Mouse (Mus musculus): ENCODE measurements at regions not wholly inside any gene's neighbourhood (a gene's known extent, or its start where the extent isn't known, plus 50 kb on each side); places are given as distances from the start of the nearest gene placed in this dataset.

- WGBS: 91% methylated on average over 1 of the region's 1 CpGs
- Histone ChIP-seq H3K4me3 (no peak overlapping the region), H3K27me3 (ENCODE audit: insufficient read depth, poor library complexity, severe bottlenecking) (no peaks in the 10 kb centered on the region), H3K36me3 (no peaks in the 10 kb centered on the region), H3K9me3 (no peaks in the 10 kb centered on the region), H3K27ac (no peak overlapping the region), H3K4me1 (replicated peaks) (no peaks in the 10 kb centered on the region)
- DNase-seq (ENCODE audit: low spot score): no peak
Measured at GRCm38 (mm10) chr6:94994376-94994775, 122.7 kb upstream of the Kbtbd8 start.

- Histone ChIP-seq H3K9me3 (no peaks in the 10 kb centered on the region), H3K27me3 (ENCODE audit: insufficient read depth, poor library complexity, severe bottlenecking) (no peaks in the 10 kb centered on the region), H3K4me1 (replicated peaks) (peaks cover 6% of the 10 kb centered on the region; the same call in 1 of the 2 replicates), H3K36me3 (no peaks in the 10 kb centered on the region), H3K27ac (no peak overlapping the region), H3K4me3 (no peak overlapping the region)
- 56% methylated on average over 5 of the region's 5 CpGs for WGBS
- no peak for DNase-seq (ENCODE audit: low spot score)
Measured at GRCm38 (mm10) chr6:94987427-94987826, 129.6 kb upstream of the Kbtbd8 start.

- Histone ChIP-seq H3K4me3 (no peak overlapping the region), H3K4me1 (replicated peaks) (peaks cover 6% of the 10 kb centered on the region; the same call in 1 of the 2 replicates), H3K27ac (no peak overlapping the region), H3K27me3 (ENCODE audit: insufficient read depth, poor library complexity, severe bottlenecking) (no peaks in the 10 kb centered on the region), H3K36me3 (no peaks in the 10 kb centered on the region), H3K9me3 (no peaks in the 10 kb centered on the region)
- 29% methylated on average over 4 of the region's 4 CpGs for WGBS
- no peak for DNase-seq (ENCODE audit: low spot score)
Measured at GRCm38 (mm10) chr6:94986346-94986745, 130.7 kb upstream of the Kbtbd8 start.

- Histone ChIP-seq H3K27me3 (ENCODE audit: insufficient read depth, poor library complexity, severe bottlenecking) (no peaks in the 10 kb centered on the region), H3K9me3 (no peaks in the 10 kb centered on the region), H3K4me1 (replicated peaks) (peaks cover 6% of the 10 kb centered on the region; the same call in 1 of the 2 replicates), H3K4me3 (no peak overlapping the region), H3K36me3 (no peaks in the 10 kb centered on the region), H3K27ac (no peak overlapping the region)
- WGBS: 93% methylated on average over 3 of the region's 3 CpGs
- DNase-seq (ENCODE audit: low spot score): no peak
Measured at GRCm38 (mm10) chr6:94984411-94984895, 132.6 kb upstream of the Kbtbd8 start.

- no peaks in the 10 kb centered on the region for H3K9me3 ChIP-seq
- DNase-seq (ENCODE audit: low spot score): no peak
- 64% methylated on average over 5 of the region's 5 CpGs for WGBS
Measured at GRCm38 (mm10) chr6:94968683-94969082, 148.4 kb upstream of the Kbtbd8 start.

GRCm38 (mm10) chr6:94966962-94967361, 150.1 kb upstream of the Kbtbd8 start:
- Histone ChIP-seq H3K4me3 (no peak overlapping the region), H3K27ac (peak overlapping the region; percentile 36), H3K4me1 (replicated peaks) (peaks cover 16% of the 10 kb centered on the region; the same call in 1 of the 2 replicates), H3K36me3 (no peaks in the 10 kb centered on the region), H3K9me3 (no peaks in the 10 kb centered on the region), H3K27me3 (ENCODE audit: insufficient read depth, poor library complexity, severe bottlenecking) (no peaks in the 10 kb centered on the region)
- DNase-seq (ENCODE audit: low spot score): peak; percentile 26
- 18% methylated on average over 3 of the region's 3 CpGs for WGBS

More at GRCm38 (mm10) chr6:94968683-94969082, 148.4 kb upstream of the Kbtbd8 start:
- H3K4me3 ChIP-seq: no peak overlapping the region
- no peaks in the 10 kb centered on the region for H3K27me3 ChIP-seq (ENCODE audit: insufficient read depth, poor library complexity, severe bottlenecking)
- no peaks in the 10 kb centered on the region for H3K36me3 ChIP-seq
- peaks cover 10% of the 10 kb centered on the region; the same call in 1 of the 2 replicates for H3K4me1 ChIP-seq (replicated peaks)
- H3K27ac ChIP-seq: 0 out of 2 replicates have a peak overlapping the region, but pooled peaks have one; percentile 5

GRCm38 (mm10) chr6:94963204-94963603, 153.8 kb upstream of the Kbtbd8 start:
- no peak for DNase-seq (ENCODE audit: low spot score)
- Histone ChIP-seq H3K9me3 (no peaks in the 10 kb centered on the region), H3K4me3 (no peak overlapping the region), H3K27me3 (ENCODE audit: insufficient read depth, poor library complexity, severe bottlenecking) (no peaks in the 10 kb centered on the region), H3K36me3 (no peaks in the 10 kb centered on the region), H3K27ac (no peak overlapping the region), H3K4me1 (replicated peaks) (peaks cover 12% of the 10 kb centered on the region; the same call in 1 of the 2 replicates)
- 82% methylated on average over 4 of the region's 4 CpGs for WGBS

GRCm38 (mm10) chr6:94962411-94963087, 154.5 kb upstream of the Kbtbd8 start:
- WGBS: 70% methylated on average over 7 of the region's 7 CpGs

GRCm38 (mm10) chr6:94961821-94962220, 155.2 kb upstream of the Kbtbd8 start:
- WGBS: 83% methylated on average over 1 of the region's 1 CpGs
- DNase-seq (ENCODE audit: low spot score): no peak
- H3K27ac ChIP-seq: no peak overlapping the region
- H3K27me3 ChIP-seq (ENCODE audit: insufficient read depth, poor library complexity, severe bottlenecking): no peaks in the 10 kb centered on the region
- H3K4me3 ChIP-seq: no peak overlapping the region
- H3K9me3 ChIP-seq: no peaks in the 10 kb centered on the region
- peaks cover 10% of the 10 kb centered on the region; the same call in 1 of the 2 replicates for H3K4me1 ChIP-seq (replicated peaks)
- H3K36me3 ChIP-seq: no peaks in the 10 kb centered on the region

More at GRCm38 (mm10) chr6:94962411-94963087, 154.5 kb upstream of the Kbtbd8 start:
- Histone ChIP-seq H3K4me3 (no peak overlapping the region), H3K36me3 (no peaks in the 10 kb centered on the region), H3K27ac (no peak overlapping the region), H3K9me3 (no peaks in the 10 kb centered on the region), H3K4me1 (replicated peaks) (peaks cover 12% of the 10 kb centered on the region; the same call in 1 of the 2 replicates), H3K27me3 (ENCODE audit: insufficient read depth, poor library complexity, severe bottlenecking) (no peaks in the 10 kb centered on the region)
- no peak for DNase-seq (ENCODE audit: low spot score)

- Histone ChIP-seq H3K27me3 (ENCODE audit: insufficient read depth, poor library complexity, severe bottlenecking) (no peaks in the 10 kb centered on the region), H3K4me3 (no peak overlapping the region), H3K4me1 (replicated peaks) (peaks cover 8% of the 10 kb centered on the region; the same call in 1 of the 2 replicates), H3K36me3 (no peaks in the 10 kb centered on the region), H3K9me3 (peaks cover 6% of the 10 kb centered on the region; the same call in 1 of the 2 replicates), H3K27ac (no peak overlapping the region)
- DNase-seq (ENCODE audit: low spot score): no peak
- 87% methylated on average over 6 of the region's 6 CpGs for WGBS
Measured at GRCm38 (mm10) chr6:94957990-94958389, 159.1 kb upstream of the Kbtbd8 start.

GRCm38 (mm10) chr6:94957172-94957668, 159.8 kb upstream of the Kbtbd8 start:
- WGBS: 91% methylated on average over 6 of the region's 6 CpGs
- DNase-seq (ENCODE audit: low spot score): no peak
- H3K4me1 ChIP-seq (replicated peaks): no peaks in the 10 kb centered on the region; the same call in 1 of the 2 replicates
- H3K36me3 ChIP-seq: no peaks in the 10 kb centered on the region
- H3K27ac ChIP-seq: no peak overlapping the region
- no peaks in the 10 kb centered on the region for H3K27me3 ChIP-seq (ENCODE audit: insufficient read depth, poor library complexity, severe bottlenecking)
- H3K9me3 ChIP-seq: peaks cover 6% of the 10 kb centered on the region; the same call in 1 of the 2 replicates
- H3K4me3 ChIP-seq: no peak overlapping the region

- no peak overlapping the region for H3K27ac ChIP-seq
- no peaks in the 10 kb centered on the region for H3K36me3 ChIP-seq
- no peak for DNase-seq (ENCODE audit: low spot score)
- no peak overlapping the region for H3K4me3 ChIP-seq
- H3K4me1 ChIP-seq (replicated peaks): peaks cover 10% of the 10 kb centered on the region
- WGBS: 91% methylated on average over 2 of the region's 2 CpGs
- no peaks in the 10 kb centered on the region for H3K27me3 ChIP-seq (ENCODE audit: insufficient read depth, poor library complexity, severe bottlenecking)
- H3K9me3 ChIP-seq: peaks cover 6% of the 10 kb centered on the region; the same call in 1 of the 2 replicates
Measured at GRCm38 (mm10) chr6:94954580-94954979, 162.5 kb upstream of the Kbtbd8 start.

GRCm38 (mm10) chr6:94953658-94954057, 163.4 kb upstream of the Kbtbd8 start:
- Histone ChIP-seq H3K4me1 (replicated peaks) (peaks cover 10% of the 10 kb centered on the region), H3K36me3 (no peaks in the 10 kb centered on the region), H3K27me3 (ENCODE audit: insufficient read depth, poor library complexity, severe bottlenecking) (no peaks in the 10 kb centered on the region), H3K4me3 (no peak overlapping the region), H3K9me3 (peaks cover 6% of the 10 kb centered on the region; the same call in 1 of the 2 replicates), H3K27ac (no peak overlapping the region)
- WGBS: 85% methylated on average over 4 of the region's 4 CpGs
- DNase-seq (ENCODE audit: low spot score): no peak

Measured in hindbrain, embryonic 10.5 days (tissue).